Mouse (Mus musculus): Measurements from ENCODE around the gene Pcgf1.

Gene Pcgf1

DNA sequence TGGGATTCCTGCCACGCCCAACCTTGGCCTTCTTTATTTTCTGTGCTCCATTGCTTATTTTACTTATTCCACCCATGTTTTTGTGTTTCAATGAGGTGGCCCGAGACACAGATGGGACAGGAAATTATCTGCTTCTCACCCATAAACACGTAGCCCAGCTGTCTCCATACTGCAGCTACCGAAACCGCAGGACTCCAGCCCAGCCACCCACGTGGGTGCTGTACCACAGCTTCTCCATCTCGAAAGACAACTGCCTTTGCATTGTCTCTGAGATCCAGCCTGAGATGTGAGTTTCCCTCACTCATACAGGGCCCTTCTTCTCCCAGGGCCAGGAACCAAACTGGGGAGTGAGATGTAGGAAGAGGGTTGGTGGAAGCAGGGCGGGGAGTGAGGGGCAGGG, 11.7 kb upstream of the Pcgf1 start:
- DNase-seq (ENCODE audit: low spot score in 2 of 2) = no peak

DNA sequence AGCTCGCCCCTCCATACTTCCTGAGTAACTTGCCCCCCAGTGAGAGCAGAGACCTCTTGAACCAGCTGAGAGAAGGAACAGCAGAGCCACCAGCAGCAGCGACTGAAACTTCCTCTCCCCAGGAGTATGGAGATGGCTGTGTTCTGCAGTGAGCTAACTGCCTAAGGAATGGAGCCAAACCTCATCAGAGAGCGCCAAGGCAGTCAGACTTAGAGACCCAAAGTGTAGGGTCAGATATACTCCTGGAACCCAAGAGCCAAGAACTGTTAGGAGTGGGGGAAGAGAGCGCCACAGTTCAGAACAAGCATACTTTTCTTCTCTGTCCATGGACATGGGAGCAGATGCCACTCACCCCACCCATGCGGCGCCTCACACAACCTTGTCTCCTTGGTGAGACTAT, 11.2 kb upstream of the Pcgf1 start:
- no peak for DNase-seq (ENCODE audit: low spot score in 2 of 2)

DNA sequence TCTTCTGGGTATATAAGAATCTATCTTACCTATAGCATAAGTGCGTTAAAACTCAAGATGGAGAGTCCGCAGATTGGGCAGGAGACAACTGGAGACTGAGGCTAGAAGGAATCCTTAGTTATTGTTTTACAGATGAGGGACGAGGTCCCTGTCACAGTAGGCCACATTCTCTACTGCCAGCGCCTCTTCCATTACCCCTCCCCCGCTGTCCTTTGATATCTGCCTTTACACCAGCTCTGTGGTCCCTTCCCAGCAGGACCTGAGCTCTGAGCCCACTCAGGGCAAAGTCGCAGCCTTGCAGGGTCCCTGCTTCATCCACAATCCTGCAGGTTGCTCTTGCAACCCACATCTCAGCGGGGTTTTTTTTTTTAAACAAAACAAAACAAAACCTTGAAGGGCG, 9.4 kb upstream of the Pcgf1 start:
- no peak for DNase-seq (ENCODE audit: low spot score in 2 of 2)

DNA sequence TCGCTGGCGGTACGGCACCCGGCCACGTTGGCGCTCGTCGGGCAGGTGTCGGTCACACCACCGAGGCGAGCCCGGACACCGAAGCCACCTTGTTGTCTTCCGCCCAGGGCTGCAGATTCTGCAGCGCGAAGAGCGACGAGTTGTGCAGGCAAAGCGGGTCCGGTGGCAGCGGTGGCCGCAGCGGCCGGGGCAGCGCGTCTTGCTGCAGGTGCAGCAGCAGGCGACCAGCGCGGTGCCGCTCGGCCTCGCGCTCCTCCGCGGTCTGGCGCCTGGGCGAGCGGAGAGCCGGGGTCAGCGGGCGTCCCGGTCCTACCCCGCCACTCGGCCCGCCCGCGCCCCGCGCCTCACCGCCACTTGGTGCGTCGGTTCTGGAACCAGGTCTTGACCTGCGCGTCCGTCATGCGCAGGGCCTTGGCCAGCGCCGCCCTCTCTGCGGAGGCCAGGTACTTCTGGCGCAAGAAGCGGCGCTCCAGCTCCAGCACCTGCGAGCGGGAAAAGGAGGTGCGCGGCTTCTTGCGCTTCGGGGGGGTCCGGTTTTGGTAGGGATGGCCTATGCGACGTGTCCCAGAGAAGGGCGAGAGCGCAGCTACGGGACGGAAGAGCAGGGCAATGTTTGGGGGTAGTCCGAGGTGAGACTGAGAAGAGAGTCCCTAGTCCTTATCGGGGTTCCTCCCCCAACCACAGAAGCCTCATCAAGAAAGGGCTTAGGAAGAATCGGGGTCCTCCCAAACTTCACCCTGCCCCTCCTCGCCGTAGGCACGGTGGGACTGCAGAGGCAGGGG, 8.8 kb upstream of the Pcgf1 start:
- DNase-seq (ENCODE audit: low spot score in 2 of 2) = no peak

DNA sequence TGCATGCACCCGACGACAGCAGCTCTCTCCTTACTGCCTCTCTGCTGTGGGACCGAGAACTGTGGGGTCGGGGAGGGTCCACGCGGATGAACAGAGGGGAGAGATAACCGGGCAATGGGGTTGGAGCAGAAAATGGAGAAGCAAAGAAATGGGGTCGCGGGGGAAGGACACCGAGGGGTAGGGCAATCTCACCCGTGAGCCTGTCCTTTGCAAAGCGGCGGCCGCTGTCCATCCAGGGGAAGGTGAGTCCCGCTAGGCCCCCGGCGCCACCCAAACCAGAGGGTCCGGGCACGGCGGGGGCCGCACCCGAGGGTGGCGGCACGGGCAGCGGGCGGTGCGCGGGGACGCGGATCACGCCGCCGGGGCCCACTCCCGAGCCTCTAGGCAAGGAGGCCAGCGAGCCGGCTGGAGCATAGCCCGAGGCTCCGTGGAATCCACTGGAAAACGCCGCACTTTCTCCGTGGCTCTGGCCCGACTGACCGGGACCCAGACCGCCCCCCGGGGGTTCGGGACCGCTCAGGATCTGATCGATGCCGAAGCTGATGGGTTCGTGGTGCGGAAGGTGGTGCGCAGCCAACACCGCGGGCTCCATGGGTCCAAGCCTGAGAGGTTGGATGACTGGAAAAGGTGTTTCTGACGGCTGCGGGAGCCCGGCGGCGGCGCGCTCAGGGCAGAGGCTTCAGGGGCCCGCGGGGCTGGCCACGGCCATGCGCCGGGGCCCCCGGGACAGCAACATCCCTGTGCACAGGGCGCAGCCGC, 8.0 kb upstream of the Pcgf1 start:
- DNase-seq (ENCODE audit: low spot score in 2 of 2) = no peak

DNA sequence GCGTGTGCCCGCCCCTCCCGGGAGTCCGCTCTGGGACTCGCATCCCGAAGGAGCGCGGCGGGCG, 7.6 kb upstream of the Pcgf1 start, which contains the start of gene Tlx2:
Gene Tlx2 (minus strand): TSS at position 47 of the 64 bp plus-strand sequence.
- no peak for DNase-seq (ENCODE audit: low spot score in 2 of 2)

DNA sequence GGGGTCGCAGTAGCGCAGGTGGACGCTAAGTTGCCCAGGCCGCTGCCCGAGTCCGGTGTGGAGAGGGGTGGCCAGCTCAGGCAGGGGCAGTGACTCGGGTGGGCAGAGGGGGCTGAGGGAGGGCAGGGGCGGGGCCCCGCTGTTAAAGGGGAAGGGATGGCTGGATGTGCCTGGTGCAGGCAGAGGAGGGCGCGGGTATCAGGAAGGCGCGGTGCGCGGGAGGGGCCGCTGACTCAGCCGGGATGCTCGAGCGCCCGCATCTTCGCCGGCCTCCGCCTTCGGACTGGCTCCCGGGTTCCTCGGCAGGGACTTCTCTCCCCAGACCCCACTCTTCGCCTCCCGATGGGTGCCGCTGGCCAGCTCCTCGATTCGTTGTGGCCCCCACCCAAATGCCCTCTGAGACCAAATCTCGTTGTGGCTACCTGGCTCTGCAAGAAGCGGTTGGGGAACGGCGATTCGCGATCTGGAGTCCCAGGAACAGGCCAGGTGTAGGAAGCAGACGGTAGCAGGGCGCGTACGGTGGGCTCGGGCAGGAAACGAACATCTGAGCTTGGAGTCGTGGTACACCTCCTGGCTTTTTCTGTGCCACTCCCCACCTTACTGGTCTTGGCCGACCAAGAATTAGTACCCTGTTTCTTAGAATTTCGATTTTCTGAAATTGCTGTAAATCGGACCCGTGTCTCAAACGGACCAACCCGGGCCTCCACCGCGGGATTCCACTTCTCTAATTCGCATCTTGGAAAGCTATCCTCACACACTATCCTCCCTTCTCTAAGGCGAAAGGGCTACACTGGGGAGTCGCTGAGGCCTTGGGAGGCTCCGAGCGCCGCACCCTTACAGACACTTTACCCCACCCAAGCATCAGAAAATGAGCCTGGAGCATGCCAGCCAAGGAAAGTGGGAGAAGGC, 7.1 kb upstream of the Pcgf1 start:
- no peak for DNase-seq (ENCODE audit: low spot score in 2 of 2)

DNA sequence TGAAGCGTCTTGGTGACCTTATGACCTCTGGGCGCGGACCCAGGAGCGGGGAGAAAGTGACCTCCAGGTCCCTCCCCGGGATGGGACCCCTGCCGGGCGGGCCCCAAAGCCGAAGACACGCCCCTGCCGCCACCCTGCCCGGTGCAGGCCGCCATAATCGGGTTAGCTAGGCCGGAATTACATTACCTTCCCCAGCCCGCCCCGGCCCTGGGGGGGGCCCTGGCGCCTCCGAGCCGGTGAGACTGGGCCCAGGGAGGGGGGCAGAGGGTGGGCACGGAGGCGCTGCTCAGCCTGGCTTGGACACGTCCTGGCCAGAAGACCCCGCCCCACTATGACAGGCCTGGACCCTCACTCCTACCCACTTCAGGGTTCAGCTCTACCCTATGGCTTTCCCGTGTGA, 6.4 kb upstream of the Pcgf1 start:
- DNase-seq (ENCODE audit: low spot score in 2 of 2) = no peak

DNA sequence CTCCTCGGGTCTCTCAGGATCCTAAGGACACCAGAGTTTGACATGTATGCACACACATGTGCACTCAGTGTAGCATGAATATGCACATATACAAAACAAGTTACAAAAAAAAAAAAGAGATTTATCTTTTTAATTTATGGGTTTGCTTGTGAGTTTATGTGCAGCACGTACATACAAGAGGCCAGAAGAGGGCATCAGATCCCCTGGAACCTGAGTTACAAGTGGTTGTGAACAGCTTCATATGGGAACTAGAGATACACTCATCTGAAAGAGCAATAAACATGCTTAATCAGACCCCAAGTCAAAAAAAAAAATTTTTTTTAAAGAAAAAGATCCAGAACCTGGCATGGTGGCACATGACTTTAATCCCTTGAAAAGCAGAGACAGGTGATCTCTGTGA, 2.7 kb upstream of the Pcgf1 start:
- no peak for DNase-seq (ENCODE audit: low spot score in 2 of 2)

DNA sequence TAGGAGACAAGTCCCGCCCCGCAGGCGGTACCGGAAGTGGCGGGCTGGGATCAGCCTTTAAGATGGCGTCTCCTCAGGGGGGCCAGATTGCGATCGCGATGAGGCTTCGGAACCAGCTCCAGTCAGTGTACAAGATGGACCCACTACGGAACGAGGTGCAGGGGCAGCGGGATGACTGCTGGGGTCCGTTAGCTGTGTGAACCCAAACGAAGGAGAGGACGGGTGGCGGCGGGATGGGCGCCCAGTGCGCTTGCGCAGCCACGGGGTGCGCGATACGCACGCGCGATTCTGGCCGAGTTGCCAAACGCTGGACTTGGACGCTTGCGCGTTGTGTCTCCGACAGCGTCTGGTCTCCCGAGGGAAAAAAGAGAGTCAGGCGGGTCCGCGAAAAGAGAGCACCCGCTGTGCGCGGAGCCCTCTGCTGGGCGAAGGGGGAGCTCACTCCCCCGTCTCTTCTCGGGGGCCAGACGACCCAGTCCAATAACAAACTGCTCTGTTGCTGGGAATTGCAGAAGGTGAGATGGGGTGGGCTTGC, 722 bp downstream of the Pcgf1 start:
- DNase-seq (ENCODE audit: low spot score in 2 of 2) = peak; percentile 99

DNA sequence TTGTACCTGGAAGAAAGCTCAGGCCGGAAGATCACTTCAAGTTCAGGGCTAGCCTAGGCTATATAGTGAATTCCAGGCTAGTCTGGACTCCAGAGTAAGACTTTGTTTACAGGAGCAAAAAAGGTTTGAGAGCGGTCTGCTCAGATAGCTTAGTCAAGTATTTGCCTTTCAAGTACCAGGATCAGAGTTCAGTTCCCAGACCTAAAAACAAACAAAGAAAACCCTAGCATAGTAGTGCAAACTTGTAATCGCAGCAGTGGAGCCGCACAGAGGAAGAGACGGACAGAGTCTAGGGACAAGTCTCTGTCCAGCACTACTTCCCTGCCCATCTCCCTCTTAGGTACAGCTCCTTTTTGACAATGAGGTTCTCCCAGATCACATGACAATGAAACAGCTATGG, 2.5 kb downstream of the Pcgf1 start:
- no peak for DNase-seq (ENCODE audit: low spot score in 2 of 2)

DNA sequence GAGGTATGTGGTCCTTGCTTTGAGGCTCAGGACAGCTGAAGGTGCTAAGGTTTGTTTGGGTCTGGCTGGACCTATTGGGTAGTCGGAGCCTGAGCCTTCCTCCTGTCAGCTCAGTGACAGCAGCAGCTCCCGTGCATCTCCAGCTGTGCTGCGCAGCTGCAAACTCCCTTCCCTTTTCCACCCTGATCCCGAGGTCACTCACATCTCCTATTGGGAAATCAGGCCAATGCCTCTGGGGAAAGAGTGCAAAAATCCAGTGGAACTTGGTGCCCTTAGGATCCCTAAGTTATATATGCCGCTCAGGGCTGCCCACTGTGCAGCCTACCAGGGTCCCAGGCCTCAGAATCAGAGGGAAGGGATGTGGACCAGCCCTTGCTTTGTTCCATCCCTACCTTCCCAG, 5.8 kb downstream of the Pcgf1 start:
- DNase-seq (ENCODE audit: low spot score in 2 of 2) = no peak

DNA sequence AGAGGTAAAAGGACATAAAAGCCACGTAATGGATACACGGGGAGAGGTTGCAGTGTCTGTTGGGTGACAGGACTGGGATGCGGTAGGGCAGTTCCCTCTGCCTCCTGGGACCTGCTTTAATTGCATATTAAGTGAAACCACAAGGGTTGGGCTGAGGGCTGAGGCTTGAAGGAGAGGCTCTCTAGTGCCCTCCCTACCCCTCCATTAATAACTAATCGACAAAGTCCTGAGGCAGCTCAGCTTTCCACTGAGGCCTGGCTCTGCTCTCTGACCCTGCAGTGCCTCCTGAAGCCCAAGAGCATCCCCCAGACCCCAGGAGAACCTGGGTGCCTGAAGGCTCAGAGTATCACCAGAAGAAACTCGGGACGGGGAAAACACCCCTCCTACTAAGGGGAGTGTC, 6.8 kb downstream of the Pcgf1 start:
- DNase-seq (ENCODE audit: low spot score in 2 of 2) = no peak

DNA sequence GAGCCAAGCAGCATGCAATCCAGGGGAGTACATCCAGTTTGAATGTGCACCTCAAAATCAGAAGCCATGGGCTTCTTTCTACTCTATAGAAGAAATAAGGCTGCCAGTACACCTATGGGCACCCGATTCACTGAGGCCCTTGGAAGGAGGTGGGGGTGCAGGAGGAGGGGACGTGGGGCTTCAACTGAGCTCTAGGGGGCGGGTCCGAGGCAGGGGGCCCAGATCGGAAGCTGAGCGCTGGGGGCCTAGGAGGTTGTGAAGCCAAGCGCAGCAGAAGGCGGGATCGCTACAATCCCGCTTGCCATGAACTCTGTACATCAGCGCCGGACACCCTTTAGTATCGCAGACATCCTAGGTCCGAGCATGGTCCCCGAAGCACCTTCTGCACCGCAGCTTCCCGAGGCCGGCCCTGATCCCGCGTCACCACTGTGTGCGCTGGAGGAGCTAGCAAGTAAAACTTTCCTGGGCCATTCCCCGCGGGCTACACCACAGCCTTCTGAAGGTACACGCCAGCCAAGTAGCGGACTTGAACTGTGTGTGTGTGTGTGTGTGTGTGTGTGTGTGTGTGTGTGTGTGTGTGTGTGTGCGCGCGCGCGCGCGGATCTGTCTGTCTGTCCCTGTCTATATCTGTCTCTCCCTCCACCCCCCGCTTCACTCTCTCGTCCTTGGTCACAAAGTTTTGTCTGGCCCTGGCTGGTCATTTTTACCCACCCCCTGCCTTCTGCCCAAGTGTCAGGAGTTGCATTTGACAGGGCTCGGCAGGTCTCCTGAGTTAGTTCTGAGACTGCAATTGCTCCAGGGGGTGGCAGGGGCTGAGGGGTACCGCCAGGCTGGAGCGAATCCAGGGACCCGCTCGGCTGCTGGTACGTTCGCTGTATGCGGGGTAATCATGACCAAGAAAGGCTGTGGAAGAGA, 8.7 kb downstream of the Pcgf1 start, which contains the start of gene Lbx2:
Gene Lbx2 (plus strand): TSS at position 247 of the 915 bp plus-strand sequence.
- no peak for DNase-seq (ENCODE audit: low spot score in 2 of 2)

DNA sequence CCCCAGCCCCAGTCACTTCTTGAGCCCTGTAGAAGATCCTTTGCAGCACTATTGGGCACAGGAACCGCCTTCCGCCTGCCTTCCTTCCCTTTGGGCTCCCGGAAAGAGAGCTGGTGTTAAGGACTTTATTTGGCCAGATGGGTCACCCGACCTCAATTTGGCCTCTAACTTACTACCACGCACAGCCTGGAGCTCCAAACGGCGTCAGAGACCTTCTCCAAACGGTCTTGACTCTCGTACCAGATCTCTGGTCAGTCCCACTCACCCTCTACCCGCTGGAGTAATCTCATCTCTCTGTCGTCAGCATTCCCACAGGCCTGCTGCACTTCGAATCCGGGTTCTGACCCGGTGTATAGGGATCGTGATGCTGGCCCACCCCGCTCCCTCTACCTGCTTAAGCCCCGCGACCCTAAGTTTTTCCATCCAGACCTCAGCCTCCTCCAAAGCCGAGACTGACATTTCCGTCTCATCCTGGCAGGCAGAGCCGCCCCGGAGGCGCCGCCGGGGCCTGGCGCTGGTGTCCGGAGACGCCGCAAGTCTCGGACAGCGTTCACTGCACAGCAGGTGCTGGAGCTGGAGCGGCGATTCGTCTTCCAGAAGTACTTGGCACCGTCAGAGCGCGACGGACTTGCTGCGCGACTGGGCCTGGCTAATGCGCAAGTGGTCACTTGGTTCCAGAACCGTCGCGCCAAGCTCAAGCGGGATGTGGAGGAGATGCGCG, 9.7 kb downstream of the Pcgf1 start:
- DNase-seq (ENCODE audit: low spot score in 2 of 2) = peak in 1 of 2 experiments; percentile 14

DNA sequence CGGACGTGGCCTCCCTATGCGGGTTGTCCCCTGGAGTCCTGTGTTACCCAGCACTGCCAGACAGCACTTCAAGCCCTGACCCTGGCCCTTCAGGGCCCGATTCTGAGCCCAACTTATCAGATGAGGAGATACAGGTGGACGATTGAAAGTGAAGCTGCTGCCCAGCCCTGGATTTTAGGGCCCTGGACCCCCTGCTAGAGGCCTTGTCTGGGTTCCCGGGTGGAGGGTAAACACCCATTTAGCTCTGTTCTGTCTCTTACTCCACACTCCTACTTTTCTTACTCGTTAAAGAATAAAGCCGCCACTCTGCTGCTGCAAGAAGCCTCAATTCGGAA, 10.2 kb downstream of the Pcgf1 start:
- DNase-seq (ENCODE audit: low spot score in 2 of 2) = no peak

DNA sequence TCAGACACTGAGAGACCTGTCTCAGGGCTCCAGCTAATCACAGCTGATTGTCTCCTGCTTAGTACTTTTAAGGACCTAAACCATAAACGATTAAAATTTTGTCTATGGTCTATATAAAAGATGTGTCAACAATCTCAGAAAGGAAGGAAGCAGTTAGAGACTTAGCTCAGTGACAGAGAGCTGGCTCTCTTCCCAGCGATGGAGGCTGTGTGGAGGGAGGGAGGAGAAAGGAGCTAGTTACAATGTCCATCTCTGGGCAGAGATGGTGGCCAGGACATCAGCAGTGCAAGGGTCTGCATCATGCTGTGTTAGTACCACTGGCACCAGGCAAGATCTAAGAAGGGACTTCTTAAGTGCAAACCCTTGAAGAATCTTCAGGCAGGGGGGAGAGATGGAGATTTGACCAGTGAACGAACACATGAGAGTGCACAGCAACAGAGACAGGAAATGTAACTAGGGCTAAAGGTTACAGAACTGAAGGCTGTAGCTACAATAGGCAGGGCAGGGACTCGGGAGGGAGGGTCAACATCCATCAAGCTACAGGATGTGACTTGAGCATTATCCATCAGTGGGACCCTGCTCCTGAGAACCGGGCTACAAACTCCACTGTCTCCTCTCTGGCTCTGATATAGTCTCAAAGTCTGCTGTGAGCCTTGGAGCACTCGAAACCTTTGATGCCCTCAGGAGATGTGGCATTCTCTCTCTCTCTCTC, 14.9 kb downstream of the Pcgf1 start:
- DNase-seq (ENCODE audit: low spot score in 2 of 2) = no peak

DNA sequence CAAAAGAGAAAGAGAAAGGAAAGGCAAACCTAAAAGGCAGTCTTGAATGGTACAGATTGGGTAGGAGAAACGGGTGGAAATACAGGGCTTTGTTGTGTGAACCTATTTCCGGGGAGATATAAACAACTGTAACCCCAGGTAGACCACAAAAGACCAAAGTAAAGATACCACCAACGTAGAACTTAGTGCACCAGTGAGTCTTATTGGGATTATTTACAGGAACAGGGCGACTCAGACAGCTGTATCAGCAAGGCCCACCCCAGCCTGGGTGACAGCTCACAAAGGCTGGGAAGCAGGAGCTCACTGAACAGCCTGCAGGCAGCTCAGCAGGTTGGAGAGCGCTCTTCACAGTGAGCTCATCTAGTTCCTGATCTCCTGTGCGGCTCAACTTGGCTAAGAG, 18.3 kb downstream of the Pcgf1 start:
- no peak for DNase-seq (ENCODE audit: low spot score in 2 of 2)

DNA sequence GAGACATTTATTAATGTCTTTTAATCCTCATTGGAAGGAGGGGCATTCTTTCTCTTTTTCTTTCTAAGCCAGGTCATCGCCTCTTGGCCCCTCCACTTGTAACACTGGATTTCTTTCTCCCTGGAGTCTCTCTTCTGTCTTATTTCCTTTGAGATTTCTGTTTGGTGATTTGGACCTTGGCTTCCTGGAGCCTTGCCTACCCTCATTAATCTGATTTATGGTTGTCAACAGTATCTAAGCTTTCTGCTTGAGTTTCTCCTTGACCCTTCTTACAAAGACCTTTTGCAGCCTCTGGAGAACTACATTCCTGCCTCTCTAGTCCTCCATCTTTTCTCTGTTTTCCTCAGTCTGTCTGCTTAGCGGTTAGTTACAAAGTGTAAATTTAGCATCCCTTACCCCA, 20.7 kb downstream of the Pcgf1 start:
- DNase-seq (ENCODE audit: low spot score in 2 of 2) = no peak

DNA sequence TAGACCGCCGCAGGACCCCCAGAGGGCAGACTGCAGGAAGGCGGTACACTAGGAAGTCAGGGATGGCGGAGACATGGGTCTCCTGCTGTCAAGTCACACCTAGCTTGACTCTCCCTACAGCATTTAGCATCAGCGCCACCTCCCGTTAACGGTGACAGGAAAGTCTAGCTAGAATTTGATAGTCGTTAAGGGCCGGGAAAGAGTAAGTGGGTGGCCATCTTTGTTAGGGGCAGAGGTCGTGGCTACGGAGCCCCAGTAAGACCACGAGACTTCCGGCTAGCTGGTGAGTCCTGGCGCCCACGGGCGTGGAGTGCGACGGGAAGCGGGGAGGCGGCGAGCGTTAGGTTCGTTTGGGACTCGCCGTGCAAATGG, 23.6 kb downstream of the Pcgf1 start, which contains the start of the genes Ccdc142 and Gm42688:
Gene Ccdc142 (plus strand): TSS at position 286 of the 372 bp plus-strand sequence.
Gene Gm42688 (plus strand): TSS at position 302 of the 372 bp plus-strand sequence.
- peak; percentile 70 to 84 for DNase-seq (ENCODE audit: low spot score in 2 of 2)
